ENCODE assay signal across 8 mouse cellular contexts in the genomic region with DNA sequence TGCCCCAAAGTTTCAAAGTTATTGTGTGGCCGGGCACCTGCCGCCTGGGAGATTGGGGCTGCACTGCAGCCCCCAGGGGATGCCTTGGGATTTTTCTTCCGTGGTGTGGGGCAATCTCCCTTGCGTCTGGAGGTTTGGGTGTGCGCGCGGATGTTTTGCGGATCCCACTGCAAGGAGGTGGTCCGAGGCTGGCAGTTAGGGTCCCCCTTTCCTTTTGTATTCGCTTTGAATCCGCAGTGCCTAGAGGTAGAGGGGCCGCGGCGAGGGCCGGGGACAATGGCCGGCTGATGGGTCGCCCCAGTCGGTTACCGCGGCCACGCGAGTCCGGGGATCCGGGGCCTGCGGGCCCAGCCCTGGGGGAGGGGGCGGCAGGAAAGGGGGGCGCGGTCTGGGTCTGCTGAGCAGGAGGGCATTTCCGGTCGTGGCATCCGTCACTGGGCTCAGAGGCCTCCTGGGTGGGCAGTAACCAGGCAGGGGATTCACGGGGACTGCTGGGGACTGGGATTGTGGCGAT. TPM values are rescaled to one million over a fixed set of nuclear protein-coding genes. Genes with fewer than 3 reads are reported as not detected.
DNase-seq lines count a peak whose midpoint lies in the region; ATAC-seq lines count a peak whose summit lies in the region.

No protein-coding gene starts in this region.

- H3K9ac ChIP-seq in embryonic facial prominence, embryonic 13.5 days, result peak overlapping the region; percentile 98
- H3K9ac ChIP-seq in heart, embryonic 12.5 days, result peak overlapping the region; percentile 93
- H3K9ac ChIP-seq in kidney, embryonic 15.5 days, result peak overlapping the region; percentile 97
- H3K9ac ChIP-seq in liver, embryonic 15.5 days, result peak overlapping the region; percentile 67
- H3K9ac ChIP-seq in neural tube, embryonic 11.5 days (ENCODE audit: low read length), result peak overlapping the region; percentile 97

- H3K4me3 ChIP-seq in embryonic facial prominence, embryonic 13.5 days, result peak overlapping the region; percentile 94
- H3K4me3 ChIP-seq in heart, embryonic 12.5 days, result peak overlapping the region; percentile 82
- peak overlapping the region; percentile 93 for H3K4me3 ChIP-seq in kidney, embryonic 15.5 days (replicated peaks)
- peak overlapping the region; percentile 73 for H3K4me3 ChIP-seq in liver, embryonic 15.5 days (replicated peaks)
- H3K4me3 ChIP-seq in neural tube, embryonic 11.5 days (ENCODE audit: low read depth, low read length), result peak overlapping the region; percentile 98

- DNase-seq in 3T3-L1 (ENCODE audit: low read depth, low spot score), result peak; percentile 47
- DNase-seq in adrenal gland, adult 18-20 months (ENCODE audit: low spot score in 2 of 2), result peak; percentile 56 to 67
- DNase-seq in neural tube, embryonic 11.5 days (ENCODE audit: low spot score), result peak; percentile 81
- DNase-seq in thymus, adult 18-20 months, result peak; percentile 59 to 63

- H3K27ac ChIP-seq in embryonic facial prominence, embryonic 13.5 days, result peak overlapping the region; percentile 94
- peak overlapping the region; percentile 94 for H3K27ac ChIP-seq in heart, embryonic 12.5 days (ENCODE audit: poor library complexity, severe bottlenecking)
- H3K27ac ChIP-seq in kidney, embryonic 15.5 days, result peak overlapping the region; percentile 94
- H3K27ac ChIP-seq in liver, embryonic 15.5 days (replicated peaks), result peak overlapping the region; percentile 76
- peak overlapping the region; percentile 89 for H3K27ac ChIP-seq in neural tube, embryonic 11.5 days (ENCODE audit: low read depth, low read length)

- no peaks in the 10 kb centered on the region for H3K27me3 ChIP-seq in embryonic facial prominence, embryonic 13.5 days
- H3K27me3 ChIP-seq in heart, embryonic 12.5 days (replicated peaks), result no peaks in the 10 kb centered on the region
- no peaks in the 10 kb centered on the region for H3K27me3 ChIP-seq in kidney, embryonic 15.5 days
- peaks cover 15% of the 10 kb centered on the region; the same call in 1 of the 2 replicates for H3K27me3 ChIP-seq in liver, embryonic 15.5 days
- H3K27me3 ChIP-seq in neural tube, embryonic 11.5 days (ENCODE audit: control insufficient read depth, insufficient read depth, low read length), result no peaks in the 10 kb centered on the region

- ATAC-seq in embryonic facial prominence, embryonic 13.5 days (ENCODE audit: insufficient number of reproducible peaks, insufficient read depth, low FRiP score, low TSS enrichment, low read depth), result peak; percentile 79
- ATAC-seq in heart, embryonic 12.5 days (ENCODE audit: insufficient number of reproducible peaks, low FRiP score), result peak; percentile 79
- peak; percentile 73 for ATAC-seq in kidney, embryonic 15.5 days (replicated peaks; ENCODE audit: low FRiP score)
- ATAC-seq in liver, embryonic 15.5 days (ENCODE audit: insufficient read depth), result peak; percentile 45
- ATAC-seq in neural tube, embryonic 11.5 days (ENCODE audit: insufficient read depth, low FRiP score, low TSS enrichment), result peak; percentile 90

- H3K9me3 ChIP-seq in embryonic facial prominence, embryonic 13.5 days, result no peaks in the 10 kb centered on the region
- no peaks in the 10 kb centered on the region for H3K9me3 ChIP-seq in heart, embryonic 12.5 days (replicated peaks)
- no peaks in the 10 kb centered on the region for H3K9me3 ChIP-seq in kidney, embryonic 15.5 days (replicated peaks)
- H3K9me3 ChIP-seq in liver, embryonic 15.5 days (replicated peaks), result no peaks in the 10 kb centered on the region
- no peaks in the 10 kb centered on the region for H3K9me3 ChIP-seq in neural tube, embryonic 11.5 days (ENCODE audit: control insufficient read depth, low read length)

- no peaks in the 10 kb centered on the region for H3K36me3 ChIP-seq in embryonic facial prominence, embryonic 13.5 days
- no peaks in the 10 kb centered on the region for H3K36me3 ChIP-seq in heart, embryonic 12.5 days
- H3K36me3 ChIP-seq in kidney, embryonic 15.5 days, result no peaks in the 10 kb centered on the region
- no peaks in the 10 kb centered on the region for H3K36me3 ChIP-seq in liver, embryonic 15.5 days (replicated peaks)
- H3K36me3 ChIP-seq in neural tube, embryonic 11.5 days (ENCODE audit: control insufficient read depth, insufficient read depth, low read length), result no peaks in the 10 kb centered on the region

- WGBS in embryonic facial prominence, embryonic 13.5 days, result 1% methylated on average over 33 of the region's 33 CpGs
- under 1% methylated on average over 33 of the region's 33 CpGs for WGBS in heart, embryonic 12.5 days
- WGBS in kidney, embryonic 15.5 days, result 0% methylated on average over 33 of the region's 33 CpGs
- under 1% methylated on average over 33 of the region's 33 CpGs for WGBS in liver, embryonic 15.5 days (ENCODE audit: insufficient replicate concordance)
- 0% methylated on average over 32 of the region's 33 CpGs for WGBS in neural tube, embryonic 11.5 days

- H3K4me1 ChIP-seq in embryonic facial prominence, embryonic 13.5 days, result peaks cover 25% of the 10 kb centered on the region
- peaks cover 28% of the 10 kb centered on the region for H3K4me1 ChIP-seq in heart, embryonic 12.5 days (replicated peaks)
- peaks cover 37% of the 10 kb centered on the region for H3K4me1 ChIP-seq in kidney, embryonic 15.5 days
- H3K4me1 ChIP-seq in liver, embryonic 15.5 days (replicated peaks), result peaks cover 35% of the 10 kb centered on the region
- peaks cover 11% of the 10 kb centered on the region for H3K4me1 ChIP-seq in neural tube, embryonic 11.5 days (ENCODE audit: control insufficient read depth, insufficient read depth, low read length)

- peak overlapping the region; percentile 72 for H3K4me2 ChIP-seq in embryonic facial prominence, embryonic 13.5 days
- peak overlapping the region; percentile 80 for H3K4me2 ChIP-seq in heart, embryonic 12.5 days
- peak overlapping the region; percentile 84 for H3K4me2 ChIP-seq in kidney, embryonic 15.5 days
- H3K4me2 ChIP-seq in liver, embryonic 15.5 days, result peak overlapping the region; percentile 85
- peak overlapping the region; percentile 84 for H3K4me2 ChIP-seq in neural tube, embryonic 11.5 days (ENCODE audit: low read depth)

RNA-seq across cellular contexts. Expression of a gene that starts 0.3 kb away (rescaled TPM):
- total RNA-seq in adrenal gland, adult 18-20 months (2021), result 10 to 100 TPM; 69.7 to 70.0 TPM
- 103 and 116 TPM in 2 replicates for polyA plus RNA-seq in embryonic facial prominence, embryonic 13.5 days (2015; fragmentation: Nextera tagmentation; extraction: Ambion mirVana)
- 102 and 106 TPM in 2 replicates for polyA plus RNA-seq in heart, embryonic 12.5 days (2016; fragmentation: Nextera tagmentation; extraction: Ambion mirVana)
- 99.1 and 106 TPM in 2 replicates for polyA plus RNA-seq in kidney, embryonic 15.5 days (2015; fragmentation: Nextera tagmentation; extraction: Ambion mirVana)
- 71.7 and 79.3 TPM in 2 replicates for polyA plus RNA-seq in liver, embryonic 15.5 days (2015; fragmentation: Nextera tagmentation; extraction: Ambion mirVana)
- polyA plus RNA-seq in neural tube, embryonic 11.5 days (2014; fragmentation: Nextera tagmentation; extraction: Ambion mirVana), result 137 and 152 TPM in 2 replicates

RNA-seq across cellular contexts. Expression of a gene that starts 0.8 kb away (rescaled TPM):
- 10 to 100 TPM; 68.9 to 69.9 TPM for total RNA-seq in adrenal gland, adult 18-20 months (2021)
- 35.4 and 45.7 TPM in 2 replicates for polyA plus RNA-seq in embryonic facial prominence, embryonic 13.5 days (2015; fragmentation: Nextera tagmentation; extraction: Ambion mirVana)
- 27.4 and 30.8 TPM in 2 replicates for polyA plus RNA-seq in heart, embryonic 12.5 days (2016; fragmentation: Nextera tagmentation; extraction: Ambion mirVana)
- 34.8 and 37.4 TPM in 2 replicates for polyA plus RNA-seq in kidney, embryonic 15.5 days (2015; fragmentation: Nextera tagmentation; extraction: Ambion mirVana)
- 5.0 and 5.1 TPM in 2 replicates for polyA plus RNA-seq in liver, embryonic 15.5 days (2015; fragmentation: Nextera tagmentation; extraction: Ambion mirVana)
- 48.8 TPM in 2 replicates for polyA plus RNA-seq in neural tube, embryonic 11.5 days (2014; fragmentation: Nextera tagmentation; extraction: Ambion mirVana)

RNA-seq across cellular contexts. Expression of a gene that starts 48.6 kb away (rescaled TPM):
- total RNA-seq in adrenal gland, adult 18-20 months (2021), result 1 to 10 TPM; 1.8 to 3.0 TPM
- 10.3 and 10.4 TPM in 2 replicates for polyA plus RNA-seq in embryonic facial prominence, embryonic 13.5 days (2015; fragmentation: Nextera tagmentation; extraction: Ambion mirVana)
- 0.75 and 0.82 TPM in 2 replicates for polyA plus RNA-seq in heart, embryonic 12.5 days (2016; fragmentation: Nextera tagmentation; extraction: Ambion mirVana)
- 5.0 and 5.2 TPM in 2 replicates for polyA plus RNA-seq in kidney, embryonic 15.5 days (2015; fragmentation: Nextera tagmentation; extraction: Ambion mirVana)
- polyA plus RNA-seq in liver, embryonic 15.5 days (2015; fragmentation: Nextera tagmentation; extraction: Ambion mirVana), result 0.45 and 0.50 TPM in 2 replicates
- polyA plus RNA-seq in neural tube, embryonic 11.5 days (2014; fragmentation: Nextera tagmentation; extraction: Ambion mirVana), result 2.4 and 3.0 TPM in 2 replicates

RNA-seq across cellular contexts. Expression of a gene that starts 56.6 kb away (rescaled TPM):
- total RNA-seq in adrenal gland, adult 18-20 months (2021), result 10 to 100 TPM; 45.0 to 46.9 TPM
- polyA plus RNA-seq in embryonic facial prominence, embryonic 13.5 days (2015; fragmentation: Nextera tagmentation; extraction: Ambion mirVana), result 29.4 and 30.3 TPM in 2 replicates
- polyA plus RNA-seq in heart, embryonic 12.5 days (2016; fragmentation: Nextera tagmentation; extraction: Ambion mirVana), result 26.0 and 27.8 TPM in 2 replicates
- 23.9 and 26.5 TPM in 2 replicates for polyA plus RNA-seq in kidney, embryonic 15.5 days (2015; fragmentation: Nextera tagmentation; extraction: Ambion mirVana)
- 6.2 and 8.1 TPM in 2 replicates for polyA plus RNA-seq in liver, embryonic 15.5 days (2015; fragmentation: Nextera tagmentation; extraction: Ambion mirVana)
- 13.7 and 14.1 TPM in 2 replicates for polyA plus RNA-seq in neural tube, embryonic 11.5 days (2014; fragmentation: Nextera tagmentation; extraction: Ambion mirVana)

Comparison
In these comparisons a context has a peak if more than half of its experiments do, and no peak if none do; other contexts are left out.
1. Peak in every context shown above with its lines: DNase-seq, ATAC-seq, H3K4me3 ChIP-seq and H3K27ac ChIP-seq.